ENCODE assay signal across 13 mouse cellular contexts in genomic region chr2:5396415-5396814, GRCm38 (mm10).
DNase-seq lines count a peak whose midpoint lies in the region; ATAC-seq and TF ChIP-seq lines count a peak whose summit lies in the region.
"Had no signal": no experiment of that assay in that cellular context is flagged by ENCODE, and none has a peak within 500 bp of the region (broad histone marks: within the 10 kb centered on the region; RNA-seq: fewer than 3 reads in every experiment).

No protein-coding gene starts in this region.

- DNase-seq in gastrocnemius, adult 2 months, result no peak
- no peak for DNase-seq in gastrocnemius, postnatal 4 days (ENCODE audit: low spot score in 2 of 2)
- DNase-seq in left cerebral cortex, adult 2 months (ENCODE audit: extremely low spot score in 1 of 2, low spot score in 2 of 2), result no peak
- DNase-seq in left cerebral cortex, postnatal 14 days (ENCODE audit: low spot score in 2 of 2), result no peak
- no peak for DNase-seq in MEL (ENCODE audit: low read depth, low spot score)
- DNase-seq in frontal cortex, postnatal 10 days (ENCODE audit: low spot score in 2 of 2), result no peak
- no peak for DNase-seq in urinary bladder, postnatal 14 days (ENCODE audit: low spot score)
- DNase-seq: cerebellum, adult 18-20 months; heart, adult 11 months had no signal

- H3K9me3 ChIP-seq in MEL (replicated peaks; ENCODE audit: insufficient read depth, low read length), result no peaks in the 10 kb centered on the region
- H3K9me3 ChIP-seq in forebrain, embryonic 16.5 days (ENCODE audit: control insufficient read depth, low read length), result no peaks in the 10 kb centered on the region
- H3K9me3 ChIP-seq: limb, embryonic 15.5 days; neural tube, embryonic 13.5 days had no signal

- 0 out of 2 replicates have a peak, but pooled peaks have one; percentile 37 for ATAC-seq in forebrain, embryonic 16.5 days
- ATAC-seq: inflammation-experienced regulatory T-cells, adult 6 months had no signal

- 0 out of 4 replicates have a peak, but pooled peaks cover 0 to 2% of the 10 kb centered on the region in 2 experiments for H3K4me1 ChIP-seq in MEL (ENCODE audit: control insufficient read depth in 1 of 2, insufficient read depth in 2 of 2, low read length in 2 of 2)
- peaks cover 13% of the 10 kb centered on the region for H3K4me1 ChIP-seq in forebrain, embryonic 16.5 days (replicated peaks; ENCODE audit: control insufficient read depth, insufficient read depth, low read length)

- peak; percentile 7 for TF ChIP-seq RAD21 in MEL (IDR thresholded peaks at IDR 0.05; ENCODE audit: low read depth, low read length)

- no peak for TF ChIP-seq POLR2A in MEL (IDR thresholded peaks at IDR 0.05; ENCODE audit: control insufficient read depth in 1 of 2, insufficient read depth in 1 of 2, low read depth in 1 of 2, low read length in 2 of 2, poor library complexity in 1 of 2)

- no peak overlapping the region for H3K4me3 ChIP-seq in gastrocnemius, adult 2 months
- no peak overlapping the region for H3K4me3 ChIP-seq in left cerebral cortex, adult 2 months
- H3K4me3 ChIP-seq in MEL (ENCODE audit: control insufficient read depth in 1 of 2, insufficient read depth in 1 of 2, low read depth in 2 of 2, low read length in 2 of 2), result no peak overlapping the region
- H3K4me3 ChIP-seq in forebrain, embryonic 16.5 days (replicated peaks; ENCODE audit: low read length), result no peak overlapping the region
- H3K4me3 ChIP-seq: limb, embryonic 15.5 days; neural tube, embryonic 13.5 days had no signal

- 71% methylated on average over 1 of the region's 1 CpGs for WGBS in forebrain, embryonic 16.5 days

- no peak overlapping the region for H3K4me2 ChIP-seq in forebrain, embryonic 16.5 days (ENCODE audit: low read length)
- H3K4me2 ChIP-seq: limb, embryonic 15.5 days; neural tube, embryonic 13.5 days had no signal

- no peak overlapping the region for H3K9ac ChIP-seq in MEL (ENCODE audit: control insufficient read depth, low read depth, low read length, poor library complexity, severe bottlenecking)
- no peak overlapping the region for H3K9ac ChIP-seq in forebrain, embryonic 16.5 days (replicated peaks; ENCODE audit: low read depth, low read length)
- H3K9ac ChIP-seq: limb, embryonic 15.5 days; neural tube, embryonic 13.5 days had no signal

- H3K27me3 ChIP-seq in MEL (ENCODE audit: control insufficient read depth in 1 of 2, insufficient read depth in 2 of 2, low read length in 2 of 2), result no peaks in the 10 kb centered on the region
- no peaks in the 10 kb centered on the region for H3K27me3 ChIP-seq in forebrain, embryonic 16.5 days (replicated peaks; ENCODE audit: control insufficient read depth, insufficient read depth, low read length)
- H3K27me3 ChIP-seq: limb, embryonic 15.5 days had no signal

- no peak overlapping the region for H3K27ac ChIP-seq in gastrocnemius, adult 2 months
- no peak overlapping the region for H3K27ac ChIP-seq in left cerebral cortex, adult 2 months
- no peak overlapping the region for H3K27ac ChIP-seq in MEL (ENCODE audit: control insufficient read depth, low read depth, low read length)
- no peak overlapping the region for H3K27ac ChIP-seq in forebrain, embryonic 16.5 days (ENCODE audit: low read length)
- H3K27ac ChIP-seq: limb, embryonic 15.5 days had no signal

- TF ChIP-seq CTCF in gastrocnemius, adult 2 months (IDR thresholded peaks at IDR 0.05), result peak; percentile 30
- peak; percentile 37 for TF ChIP-seq CTCF in left cerebral cortex, adult 2 months (IDR thresholded peaks at IDR 0.05)
- peak in 1 of 3 experiments; percentile 23; a peak in 2 of 6 replicates for TF ChIP-seq CTCF in MEL (IDR thresholded peaks at IDR 0.05 in 2 of 3, conservative IDR thresholded peaks at IDR 0.05 in 1 of 3; ENCODE audit: control insufficient read depth in 1 of 3, insufficient read depth in 1 of 3, low read depth in 2 of 3, low read length in 3 of 3, poor library complexity in 1 of 3, severe bottlenecking in 1 of 3)

- H3K79me2 ChIP-seq in MEL (ENCODE audit: control insufficient read depth, insufficient read depth, low read length, poor library complexity), result no peaks in the 10 kb centered on the region

- TF ChIP-seq EP300 in MEL (IDR thresholded peaks at IDR 0.05; ENCODE audit: low read depth in 1 of 2, low read length in 2 of 2), result no peak

- H3K36me3 ChIP-seq in MEL (ENCODE audit: control insufficient read depth in 1 of 2, insufficient read depth in 2 of 2, low read length in 2 of 2), result no peaks in the 10 kb centered on the region
- H3K36me3 ChIP-seq in forebrain, embryonic 16.5 days (ENCODE audit: control insufficient read depth, insufficient read depth), result no peaks in the 10 kb centered on the region
- H3K36me3 ChIP-seq: limb, embryonic 15.5 days; neural tube, embryonic 13.5 days had no signal

- intact Hi-C loops in gastrocnemius, adult 2 months (cut with DNase I), result no loop called here
- intact Hi-C loops in left cerebral cortex, adult 2 months (cut with DNase I), result loop anchor here (5.0 kb wide), 1 partner anchor 304 kb away; no protein-coding TSS in a partner anchor
- intact Hi-C loops in left cerebral cortex, postnatal 14 days (cut with DNase I), result loop anchor here (5.0 kb wide), 1 partner anchor 304 kb away; no protein-coding TSS in a partner anchor

TF ChIP-seq in MEL, 35 proteins besides CTCF, POLR2A, EP300 and RAD21:
- TF ChIP-seq MXI1 (IDR thresholded peaks at IDR 0.05; ENCODE audit: low read depth, low read length) (no peak), MEF2A (IDR thresholded peaks at IDR 0.05; ENCODE audit: extremely low read depth, insufficient replicate concordance, low read depth, low read length, poor library complexity, severe bottlenecking) (no peak), SMC3 (IDR thresholded peaks at IDR 0.05; ENCODE audit: low read depth, low read length) (0 out of 2 replicates have a peak, but pooled peaks have one; percentile 23)
